In genomic region chr1:34007379-34007778, GRCm38 (mm10) we compare ENCODE assay signal across 7 mouse cellular contexts.
DNase-seq lines count a peak whose midpoint lies in the region; ATAC-seq and TF ChIP-seq lines count a peak whose summit lies in the region.

No protein-coding gene starts in this region.

- H3K4me2 ChIP-seq in liver, embryonic 12.5 days, result peak overlapping the region; percentile 64; the same call in 1 of the 2 replicates
- no peak overlapping the region; the same call in 1 of the 2 replicates for H3K4me2 ChIP-seq in liver, postnatal 0 days (ENCODE audit: low read depth, low read length)
- peak overlapping the region; percentile 45 for H3K4me2 ChIP-seq in embryonic facial prominence, embryonic 11.5 days (ENCODE audit: low read depth, low read length)
- peak overlapping the region; percentile 58 for H3K4me2 ChIP-seq in hindbrain, embryonic 16.5 days (ENCODE audit: low read length)
- peak overlapping the region; percentile 60 for H3K4me2 ChIP-seq in myocyte (ENCODE audit: low read depth)

- no peaks in the 10 kb centered on the region for H3K36me3 ChIP-seq in liver, embryonic 12.5 days
- no peaks in the 10 kb centered on the region for H3K36me3 ChIP-seq in liver, postnatal 0 days (replicated peaks; ENCODE audit: insufficient read depth, low read length)
- no peaks in the 10 kb centered on the region for H3K36me3 ChIP-seq in embryonic facial prominence, embryonic 11.5 days (replicated peaks; ENCODE audit: control insufficient read depth, insufficient read depth, low read depth, low read length)
- no peaks in the 10 kb centered on the region for H3K36me3 ChIP-seq in hindbrain, embryonic 16.5 days (ENCODE audit: control insufficient read depth, insufficient read depth, low read length)
- H3K36me3 ChIP-seq in myocyte (ENCODE audit: control insufficient read depth, insufficient read depth), result no peaks in the 10 kb centered on the region

- 68% methylated on average over 4 of the region's 4 CpGs for WGBS in liver, embryonic 12.5 days (ENCODE audit: insufficient replicate concordance)
- 67% methylated on average over 4 of the region's 4 CpGs for WGBS in liver, postnatal 0 days (ENCODE audit: insufficient replicate concordance)
- 16% methylated on average over 4 of the region's 4 CpGs for WGBS in embryonic facial prominence, embryonic 11.5 days
- 21% methylated on average over 4 of the region's 4 CpGs for whole genome bisulfite sequencing in hindbrain, embryonic 16.5 days

- no peak for DNase-seq in liver, postnatal 0 days
- no peak for DNase-seq in embryonic facial prominence, embryonic 11.5 days (ENCODE audit: low spot score)
- no peak for DNase-seq in ovary, postnatal 10 days (ENCODE audit: low spot score)
- DNase-seq in gastrocnemius, adult 8-10 months (ENCODE audit: low spot score in 2 of 2), result no peak

- H3K27me3 ChIP-seq in liver, embryonic 12.5 days (replicated peaks), result peaks cover 30% of the 10 kb centered on the region
- H3K27me3 ChIP-seq in liver, postnatal 0 days (ENCODE audit: insufficient read depth, low read length), result peaks cover 2% of the 10 kb centered on the region; the same call in 1 of the 2 replicates
- no peaks in the 10 kb centered on the region for H3K27me3 ChIP-seq in embryonic facial prominence, embryonic 11.5 days (ENCODE audit: control insufficient read depth, insufficient read depth, low read length)
- no peaks in the 10 kb centered on the region for H3K27me3 ChIP-seq in hindbrain, embryonic 16.5 days (replicated peaks; ENCODE audit: control insufficient read depth, insufficient read depth, low read length)
- H3K27me3 ChIP-seq in myocyte (ENCODE audit: control insufficient read depth, insufficient read depth, insufficient read length), result no peaks in the 10 kb centered on the region

- no peak overlapping the region for H3K4me3 ChIP-seq in liver, embryonic 12.5 days
- H3K4me3 ChIP-seq in liver, postnatal 0 days (ENCODE audit: low read depth, low read length), result no peak overlapping the region
- peak overlapping the region; percentile 0; the same call in 1 of the 2 replicates for H3K4me3 ChIP-seq in embryonic facial prominence, embryonic 11.5 days (ENCODE audit: low read depth, low read length)
- peak overlapping the region; percentile 54 for H3K4me3 ChIP-seq in hindbrain, embryonic 16.5 days (ENCODE audit: low read length)
- no peak overlapping the region for H3K4me3 ChIP-seq in myocyte

- TF ChIP-seq EP300 in liver, postnatal 0 days (IDR thresholded peaks at IDR 0.05; ENCODE audit: low read depth), result no peak

- peaks cover 18% of the 10 kb centered on the region for H3K79me2 ChIP-seq in myocyte (ENCODE audit: control insufficient read depth, insufficient read depth)

- H3K4me1 ChIP-seq in liver, embryonic 12.5 days, result peaks cover 10% of the 10 kb centered on the region
- 0 out of 2 replicates have a peak, but pooled peaks cover 8% of the 10 kb centered on the region for H3K4me1 ChIP-seq in liver, postnatal 0 days (ENCODE audit: insufficient read depth)
- H3K4me1 ChIP-seq in embryonic facial prominence, embryonic 11.5 days (ENCODE audit: control insufficient read depth, insufficient read depth, low read length), result no peaks in the 10 kb centered on the region; the same call in none of the 2 replicates
- peaks cover 36% of the 10 kb centered on the region for H3K4me1 ChIP-seq in hindbrain, embryonic 16.5 days (ENCODE audit: control insufficient read depth, insufficient read depth, low read depth, low read length)

- no peak overlapping the region for H3K27ac ChIP-seq in liver, embryonic 12.5 days
- no peak overlapping the region for H3K27ac ChIP-seq in liver, postnatal 0 days (ENCODE audit: low read depth)
- no peak overlapping the region for H3K27ac ChIP-seq in embryonic facial prominence, embryonic 11.5 days (replicated peaks; ENCODE audit: low read depth, low read length)
- peak overlapping the region; percentile 86; the same call in 1 of the 2 replicates for H3K27ac ChIP-seq in hindbrain, embryonic 16.5 days (ENCODE audit: low read depth, low read length)

- no peak for TF ChIP-seq CTCF in liver, postnatal 0 days (IDR thresholded peaks at IDR 0.05; ENCODE audit: low read depth)

- no peaks in the 10 kb centered on the region for H3K9me3 ChIP-seq in liver, embryonic 12.5 days (replicated peaks)
- H3K9me3 ChIP-seq in liver, postnatal 0 days (ENCODE audit: low read length), result no peaks in the 10 kb centered on the region
- H3K9me3 ChIP-seq in embryonic facial prominence, embryonic 11.5 days (replicated peaks; ENCODE audit: control insufficient read depth, low read length), result no peaks in the 10 kb centered on the region
- H3K9me3 ChIP-seq in hindbrain, embryonic 16.5 days (ENCODE audit: control insufficient read depth, low read length), result no peaks in the 10 kb centered on the region

- no peak for ATAC-seq in liver, embryonic 12.5 days
- ATAC-seq in liver, postnatal 0 days, result no peak
- no peak for ATAC-seq in embryonic facial prominence, embryonic 11.5 days (replicated peaks; ENCODE audit: insufficient number of reproducible peaks, low FRiP score, low TSS enrichment, low read depth)
- ATAC-seq in hindbrain, embryonic 16.5 days, result no peak

- no peak overlapping the region for H3ac ChIP-seq in myocyte (ENCODE audit: control insufficient read depth, insufficient read length)

- no peak for TF ChIP-seq POLR2A in myocyte (IDR thresholded peaks at IDR 0.05; ENCODE audit: insufficient read length, low read depth)

- H3K9ac ChIP-seq in liver, embryonic 12.5 days, result no peak overlapping the region
- H3K9ac ChIP-seq in liver, postnatal 0 days (replicated peaks), result no peak overlapping the region
- H3K9ac ChIP-seq in embryonic facial prominence, embryonic 11.5 days (replicated peaks; ENCODE audit: low read length), result peak overlapping the region; percentile 27; the same call in 1 of the 2 replicates
- H3K9ac ChIP-seq in hindbrain, embryonic 16.5 days (ENCODE audit: low read depth, low read length), result peak overlapping the region; percentile 74

TF ChIP-seq in myocyte, 11 proteins besides CTCF, POLR2A, EP300 and RAD21:
- no peak for TF ChIP-seq MAX (IDR thresholded peaks at IDR 0.05; ENCODE audit: low read depth)
- TF ChIP-seq TCF3 (IDR thresholded peaks at IDR 0.05; ENCODE audit: insufficient read length, low read depth), result no peak
- no peak for TF ChIP-seq MYOG (IDR thresholded peaks at IDR 0.05; ENCODE audit: control insufficient read depth in 1 of 3, insufficient read depth in 1 of 3, insufficient read length in 2 of 3, low read depth in 2 of 3)
- TF ChIP-seq MYOD1 (IDR thresholded peaks at IDR 0.05; ENCODE audit: control insufficient read depth in 1 of 3, insufficient read length in 2 of 3, low read depth in 2 of 3), result no peak
- no peak for TF ChIP-seq TCF12 (IDR thresholded peaks at IDR 0.05; ENCODE audit: insufficient read depth, poor library complexity, severe bottlenecking)
- no peak for TF ChIP-seq POLR2AphosphoS2 (IDR thresholded peaks at IDR 0.05; ENCODE audit: insufficient read length, low read depth)
- TF ChIP-seq USF1 (IDR thresholded peaks at IDR 0.05; ENCODE audit: low read depth), result no peak
- no peak for TF ChIP-seq REST (IDR thresholded peaks at IDR 0.05; ENCODE audit: insufficient read depth, insufficient read length)
- TF ChIP-seq SRF (IDR thresholded peaks at IDR 0.05; ENCODE audit: control insufficient read depth, insufficient read length, low read depth), result no peak
- TF ChIP-seq CEBPB (IDR thresholded peaks at IDR 0.05; ENCODE audit: insufficient read depth, poor library complexity, severe bottlenecking), result no peak
- no peak for TF ChIP-seq E2F4 (IDR thresholded peaks at IDR 0.05; ENCODE audit: insufficient read depth)
TF ChIP-seq in myocyte: peak in this region for 0.

Comparison
In these comparisons a context has a peak if more than half of its experiments do, and no peak if none do; other contexts are left out.
1. H3K4me3 ChIP-seq: peak in embryonic facial prominence, embryonic 11.5 days (single experiment) and hindbrain, embryonic 16.5 days (single experiment); none in liver, embryonic 12.5 days (single experiment), liver, postnatal 0 days (single experiment) and myocyte (single experiment).
2. H3K9ac ChIP-seq: peak in embryonic facial prominence, embryonic 11.5 days (single experiment) and hindbrain, embryonic 16.5 days (single experiment); none in liver, embryonic 12.5 days (single experiment) and liver, postnatal 0 days (single experiment).